Comparison of ENCODE assay signal across 9 mouse cellular contexts in the genomic region with DNA sequence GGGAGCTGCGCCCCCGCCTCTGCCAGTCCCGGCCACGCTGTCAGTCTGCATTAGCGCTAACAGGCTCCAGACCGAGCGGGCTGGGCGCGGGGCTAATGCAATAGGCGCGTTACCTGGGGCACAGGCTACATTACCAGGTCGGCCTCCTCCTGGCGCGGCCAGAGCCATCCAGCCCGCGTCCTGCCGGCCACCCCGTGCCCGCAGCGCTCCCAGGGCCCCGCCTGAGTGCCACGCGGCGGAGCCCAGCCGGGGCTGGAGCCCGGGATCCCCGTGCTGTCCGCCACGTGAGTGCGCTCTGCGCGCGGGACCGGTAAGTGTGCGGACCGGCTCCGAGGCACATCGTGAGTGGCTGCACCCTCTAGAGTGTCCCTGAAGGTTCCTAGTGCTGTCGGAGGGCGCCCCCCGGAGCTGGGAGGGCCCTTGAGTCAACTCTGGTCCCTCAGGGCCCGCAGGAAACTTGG. TPM values are rescaled to one million over a fixed set of nuclear protein-coding genes. Genes with fewer than 3 reads are reported as not detected.
DNase-seq lines count a peak whose midpoint lies in the region; ATAC-seq and TF ChIP-seq lines count a peak whose summit lies in the region.
"Had no signal": no experiment of that assay in that cellular context is flagged by ENCODE, and none has a peak within 500 bp of the region (broad histone marks: within the 10 kb centered on the region; RNA-seq: fewer than 3 reads in every experiment).

No protein-coding gene starts in this region.

- H3K27me3 ChIP-seq in forebrain, embryonic 15.5 days: peaks cover 50% of the 10 kb centered on the region
- H3K27me3 ChIP-seq in limb, embryonic 13.5 days: peaks cover 75% of the 10 kb centered on the region

- H3K4me1 ChIP-seq in ES-E14 (ENCODE audit: control insufficient read depth in 2 of 2, insufficient read depth in 2 of 2, low read length in 2 of 2, poor library complexity in 1 of 2): peaks cover 0 to 2% of the 10 kb centered on the region in 2 experiments; a peak in 1 of 4 replicates
- H3K4me1 ChIP-seq in forebrain, embryonic 15.5 days: peaks cover 12% of the 10 kb centered on the region
- H3K4me1 ChIP-seq in limb, embryonic 13.5 days: peaks cover 13% of the 10 kb centered on the region

- H3K27ac ChIP-seq in ES-E14 (ENCODE audit: insufficient read depth, low read depth, low read length, poor library complexity, severe bottlenecking): no peak overlapping the region
- no peak overlapping the region for H3K27ac ChIP-seq in forebrain, embryonic 15.5 days (replicated peaks)
- H3K27ac ChIP-seq in limb, embryonic 13.5 days: no peak overlapping the region

- H3K36me3 ChIP-seq in ES-E14 (ENCODE audit: control insufficient read depth, insufficient read depth, low read length, poor library complexity, severe bottlenecking): no peaks in the 10 kb centered on the region
- H3K36me3 ChIP-seq in forebrain, embryonic 15.5 days: no peaks in the 10 kb centered on the region
- no peaks in the 10 kb centered on the region for H3K36me3 ChIP-seq in limb, embryonic 13.5 days

- WGBS in forebrain, embryonic 15.5 days: under 1% methylated on average over 42 of the region's 42 CpGs
- under 1% methylated on average over 42 of the region's 42 CpGs for WGBS in limb, embryonic 13.5 days

- in situ Hi-C loops in ES-E14 (cut with MboI; ENCODE audit: low sequenced_read_pairs in 2 of 2, unreplicated experiment in 2 of 2): no loop called here

- peak overlapping the region; percentile 12; the same call in 1 of the 2 replicates for H3K9ac ChIP-seq in ES-E14 (ENCODE audit: insufficient read depth, low read depth, low read length, poor library complexity, severe bottlenecking)
- no peak overlapping the region for H3K9ac ChIP-seq in forebrain, embryonic 15.5 days (replicated peaks)
- H3K9ac ChIP-seq in limb, embryonic 13.5 days: peak overlapping the region; percentile 51; the same call in 1 of the 2 replicates

- H3K4me2 ChIP-seq in forebrain, embryonic 15.5 days (replicated peaks): peak overlapping the region; percentile 56
- peak overlapping the region; percentile 88 for H3K4me2 ChIP-seq in limb, embryonic 13.5 days (replicated peaks)

- ATAC-seq in forebrain, embryonic 15.5 days (replicated peaks): no peak
- ATAC-seq in limb, embryonic 13.5 days (ENCODE audit: low FRiP score, low read depth): peak; percentile 24; the same call in 1 of the 2 replicates
- ATAC-seq in megakaryocyte, adult 5-6 weeks (ENCODE audit: poor library complexity, severe bottlenecking): no peak

- H3K9me3 ChIP-seq in ES-E14 (ENCODE audit: control insufficient read depth, insufficient read depth, low read depth, low read length): no peaks in the 10 kb centered on the region
- H3K9me3 ChIP-seq in forebrain, embryonic 15.5 days: no peaks in the 10 kb centered on the region
- H3K9me3 ChIP-seq in limb, embryonic 13.5 days: no peaks in the 10 kb centered on the region

- H3K4me3 ChIP-seq in ES-E14 (ENCODE audit: insufficient read depth in 1 of 2, low read depth in 1 of 2, low read length in 2 of 2, poor library complexity in 1 of 2, severe bottlenecking in 1 of 2): peak overlapping the region; percentile 56
- peak overlapping the region; percentile 36 for H3K4me3 ChIP-seq in forebrain, embryonic 15.5 days
- H3K4me3 ChIP-seq in limb, embryonic 13.5 days: peak overlapping the region; percentile 47
- H3K4me3 ChIP-seq: erythroblast, embryonic 14.5 days had no signal

- DNase-seq in gastrocnemius, postnatal 10 days: peak; percentile 16
- no peak for DNase-seq in gastrocnemius, adult 8-10 months (ENCODE audit: low spot score in 2 of 2)
- DNase-seq in ES-E14 (ENCODE audit: low read depth, low spot score): no peak
- peak; percentile 13 for DNase-seq in testis, postnatal 14 days (ENCODE audit: low spot score)
- no peak for DNase-seq in ovary, postnatal 14 days (ENCODE audit: low spot score)

TF ChIP-seq in ES-E14, 5 proteins besides CTCF, POLR2A, EP300 and RAD21:
- TF ChIP-seq CHD2 (IDR thresholded peaks at IDR 0.05; ENCODE audit: low read depth, low read length): no peak
- no peak for TF ChIP-seq ZC3H11A (IDR thresholded peaks at IDR 0.05; ENCODE audit: borderline replicate concordance, low read depth, low read length)
- TF ChIP-seq HCFC1 (IDR thresholded peaks at IDR 0.05; ENCODE audit: borderline replicate concordance, insufficient read depth, low read length): no peak
- no peak for TF ChIP-seq ZNF384 (IDR thresholded peaks at IDR 0.05; ENCODE audit: low read depth, low read length)

RNA-seq across cellular contexts. Expression of gene Slc6a2, which starts 0.6 kb away (rescaled TPM):
- under 1 TPM; 0.47 to 0.70 TPM for total RNA-seq in gastrocnemius, postnatal 10 days (2021)
- under 1 TPM; 0.29 to 0.54 (median 0.30) TPM for total RNA-seq in gastrocnemius, adult 8-10 months (2022)
- total RNA-seq in ES-E14 (2012; rRNA removed): 0.05 and 0.62 TPM in 2 replicates
- polyA plus RNA-seq in forebrain, embryonic 15.5 days (2015; fragmentation: Nextera tagmentation; extraction: Ambion mirVana): 0.03 TPM in 1 of 2 replicates, not detected in the other
- polyA plus RNA-seq in limb, embryonic 13.5 days (2015; fragmentation: Nextera tagmentation; extraction: Ambion mirVana): 0.03 and 0.04 TPM in 2 replicates
- total RNA-seq in megakaryocyte, adult 5-6 weeks (2015): not detected in 2 replicates
- not detected in 2 replicates for total RNA-seq in megakaryocyte, adult 5-6 weeks (2017)
- polyA plus RNA-seq: erythroblast, embryonic 14.5 days had no signal

RNA-seq across cellular contexts. Expression of gene Capns2, which starts 59.3 kb away (rescaled TPM):
- under 1 TPM in 1 of 2 experiments, not detected in 1; 0.45 TPM for total RNA-seq in gastrocnemius, postnatal 10 days (2021)
- total RNA-seq in gastrocnemius, adult 8-10 months (2022): not detected
- total RNA-seq in ES-E14 (2012; rRNA removed): 0.67 and 0.85 TPM in 2 replicates
- 0.17 and 0.37 TPM in 2 replicates for polyA plus RNA-seq in forebrain, embryonic 15.5 days (2015; fragmentation: Nextera tagmentation; extraction: Ambion mirVana)
- polyA plus RNA-seq in limb, embryonic 13.5 days (2015; fragmentation: Nextera tagmentation; extraction: Ambion mirVana): 4.5 and 6.4 TPM in 2 replicates
- 1.1 and 1.6 TPM in 2 replicates for total RNA-seq in megakaryocyte, adult 5-6 weeks (2015)
- total RNA-seq in megakaryocyte, adult 5-6 weeks (2017): 1.5 and 2.0 TPM in 2 replicates
- polyA plus RNA-seq: erythroblast, embryonic 14.5 days had no signal

Comparison
In these comparisons a context has a peak if more than half of its experiments do, and no peak if none do; other contexts are left out.
1. DNase-seq: peak in gastrocnemius, postnatal 10 days (single experiment) and testis, postnatal 14 days (single experiment); none in gastrocnemius, adult 8-10 months (0 of 2), ES-E14 (single experiment) and ovary, postnatal 14 days (single experiment).
2. Peak in every context shown above with its lines, with median percentiles within 50 percentile points of each other: H3K4me3 ChIP-seq.